Mouse (Mus musculus): ENCODE measurements around the gene Smarca4. TPM values are rescaled to one million over a fixed set of nuclear protein-coding genes. Genes with fewer than 3 reads are reported as not detected.

The Smarca4 gene
- total RNA-seq, 2 experiments from 2014 or later: 129 to 137 TPM

DNA sequence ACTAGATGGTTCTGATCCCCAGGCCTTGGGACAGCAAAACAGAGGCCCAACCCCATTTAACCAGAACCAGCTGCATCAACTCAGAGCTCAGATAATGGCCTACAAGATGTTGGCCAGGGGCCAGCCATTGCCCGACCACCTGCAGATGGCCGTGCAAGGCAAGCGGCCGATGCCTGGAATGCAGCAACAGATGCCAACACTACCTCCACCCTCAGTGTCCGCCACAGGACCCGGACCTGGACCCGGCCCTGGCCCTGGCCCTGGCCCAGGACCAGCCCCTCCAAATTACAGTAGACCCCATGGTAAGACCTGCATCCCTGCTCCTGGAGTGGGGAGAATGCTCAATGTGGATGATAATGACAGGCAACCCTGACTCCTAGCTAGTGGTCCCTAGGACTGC is 19.7 kb downstream of the Smarca4 start:
- intact Hi-C loops (cut with DNase I): no loop called here
- peak in 1 of 2 experiments; percentile 66 for DNase-seq (ENCODE audit: extremely low spot score in 1 of 2, low spot score in 2 of 2)

DNA sequence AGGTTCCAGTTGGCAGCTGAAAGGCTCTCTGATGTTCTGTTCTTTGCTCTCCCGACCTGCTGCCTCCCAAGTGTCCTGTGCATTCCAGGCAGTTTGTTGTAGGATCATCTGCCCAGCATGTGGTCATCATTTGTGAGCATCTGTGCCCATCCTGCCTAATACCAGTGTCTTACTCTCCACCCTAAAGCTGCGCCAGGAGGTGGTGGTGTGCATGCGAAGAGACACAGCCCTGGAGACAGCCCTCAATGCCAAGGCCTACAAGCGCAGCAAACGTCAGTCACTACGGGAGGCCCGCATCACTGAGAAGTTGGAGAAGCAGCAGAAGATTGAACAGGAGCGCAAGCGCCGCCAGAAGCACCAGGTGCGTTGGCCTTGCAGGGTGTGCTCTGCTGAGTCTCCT is 23.1 kb downstream of the Smarca4 start:
- DNase-seq (ENCODE audit: extremely low spot score in 1 of 2, low spot score in 2 of 2): no peak
- intact Hi-C loops (cut with DNase I): no loop called here

DNA sequence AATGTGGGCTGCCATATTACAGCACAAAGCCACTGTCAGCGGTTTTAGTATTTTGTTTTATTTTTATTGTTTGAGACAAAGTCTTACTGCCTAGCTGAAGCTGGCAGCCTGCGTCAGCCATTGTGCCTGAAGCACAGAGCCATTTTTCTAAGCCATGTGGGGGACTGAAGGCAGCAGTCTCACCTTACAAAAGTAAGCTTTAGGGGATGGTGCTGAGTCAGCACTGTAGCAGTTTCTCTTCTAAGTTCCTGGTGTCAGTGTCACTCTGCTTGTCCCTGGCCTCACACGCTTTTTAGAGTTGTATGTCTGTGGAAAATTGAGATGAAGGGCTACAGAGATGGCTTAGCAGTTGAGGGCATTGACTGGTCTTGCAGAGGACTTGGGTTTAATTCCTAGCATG is 30.4 kb downstream of the Smarca4 start:
- intact Hi-C loops (cut with DNase I): no loop called here
- DNase-seq (ENCODE audit: extremely low spot score in 1 of 2, low spot score in 2 of 2): no peak

DNA sequence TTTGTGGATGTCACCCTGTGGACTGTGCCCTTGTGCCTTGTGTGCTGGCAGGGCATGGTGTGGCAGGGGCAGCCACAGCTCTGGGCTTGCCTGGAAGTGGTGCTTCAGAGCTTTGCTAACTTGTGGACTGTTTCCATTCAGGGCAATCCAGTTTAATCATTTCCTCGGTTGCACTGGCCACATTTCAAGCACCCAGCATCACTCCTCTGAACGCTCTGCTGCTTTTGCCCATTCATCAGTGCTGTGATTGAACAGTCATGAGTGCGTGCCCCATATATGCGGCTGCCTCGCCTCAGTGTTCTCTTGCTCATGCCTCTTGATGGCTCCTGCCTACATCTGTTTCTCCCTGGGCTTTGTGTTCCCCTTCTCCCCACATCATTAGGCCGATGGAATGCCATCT is 31.8 kb downstream of the Smarca4 start:
- intact Hi-C loops (cut with DNase I): no loop called here
- DNase-seq (ENCODE audit: extremely low spot score in 1 of 2, low spot score in 2 of 2): no peak

DNA sequence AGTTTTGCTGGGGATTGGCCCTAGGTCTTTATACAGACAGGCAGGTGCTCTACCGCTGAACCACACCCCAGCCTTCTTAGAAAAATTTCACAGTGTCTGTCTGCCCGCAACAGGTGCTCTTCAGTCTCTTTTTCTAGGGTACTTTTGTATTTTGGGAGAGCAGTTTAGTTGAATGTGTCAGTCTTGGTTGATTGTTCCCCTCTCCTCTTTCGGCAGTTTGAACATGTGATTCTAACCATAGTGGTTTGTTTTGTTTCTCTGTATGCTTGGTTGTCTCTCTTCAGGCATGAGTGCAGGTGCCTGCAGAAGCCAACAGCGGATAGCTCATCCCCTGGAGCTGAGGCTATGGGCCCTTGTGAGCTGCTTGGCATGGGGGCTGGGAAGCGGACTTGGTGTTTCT is 36.3 kb downstream of the Smarca4 start:
- intact Hi-C loops (cut with DNase I): no loop called here
- DNase-seq (ENCODE audit: extremely low spot score in 1 of 2, low spot score in 2 of 2): no peak

DNA sequence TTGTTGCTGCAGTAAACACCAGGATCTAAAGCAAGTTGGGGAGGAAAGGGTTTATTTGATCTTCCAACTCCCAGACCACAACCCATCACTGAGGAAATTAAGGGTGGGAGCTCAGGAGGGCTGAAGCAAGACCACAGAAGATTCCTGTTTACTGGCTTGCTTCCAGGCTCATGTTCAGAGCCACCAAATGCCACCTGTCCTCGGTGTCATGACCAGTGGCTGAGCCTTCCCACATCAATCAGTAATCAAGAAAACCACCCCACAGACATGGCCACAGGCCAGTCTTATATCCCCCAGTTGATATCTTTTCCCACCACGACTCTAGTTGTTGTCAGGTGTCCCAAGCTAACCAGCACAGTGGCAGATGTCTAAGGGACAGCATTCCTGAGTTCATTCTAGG is 37.3 kb downstream of the Smarca4 start:
- no peak for DNase-seq (ENCODE audit: extremely low spot score in 1 of 2, low spot score in 2 of 2)
- intact Hi-C loops (cut with DNase I): no loop called here

DNA sequence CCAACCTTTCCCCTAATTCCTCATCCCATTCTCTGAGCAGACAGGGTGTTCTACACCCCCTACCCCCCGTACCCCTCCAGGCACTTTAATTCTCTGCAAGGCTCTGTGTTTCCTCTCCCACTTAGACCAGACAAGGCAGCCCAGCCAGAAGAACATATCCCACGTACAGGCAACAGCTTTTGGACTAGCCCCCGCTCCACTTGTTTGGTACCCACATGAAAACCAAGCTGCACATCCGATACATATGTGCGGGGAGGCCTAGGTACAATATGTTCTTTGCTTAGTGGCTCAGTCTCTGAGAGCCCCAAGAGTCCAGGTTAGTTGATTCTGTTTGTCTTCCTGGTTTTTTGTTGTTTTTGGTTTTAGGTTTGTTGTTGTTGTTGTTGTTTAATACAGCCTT is 46.1 kb downstream of the Smarca4 start:
- intact Hi-C loops (cut with DNase I): no loop called here
- DNase-seq (ENCODE audit: extremely low spot score in 1 of 2, low spot score in 2 of 2): no peak

DNA sequence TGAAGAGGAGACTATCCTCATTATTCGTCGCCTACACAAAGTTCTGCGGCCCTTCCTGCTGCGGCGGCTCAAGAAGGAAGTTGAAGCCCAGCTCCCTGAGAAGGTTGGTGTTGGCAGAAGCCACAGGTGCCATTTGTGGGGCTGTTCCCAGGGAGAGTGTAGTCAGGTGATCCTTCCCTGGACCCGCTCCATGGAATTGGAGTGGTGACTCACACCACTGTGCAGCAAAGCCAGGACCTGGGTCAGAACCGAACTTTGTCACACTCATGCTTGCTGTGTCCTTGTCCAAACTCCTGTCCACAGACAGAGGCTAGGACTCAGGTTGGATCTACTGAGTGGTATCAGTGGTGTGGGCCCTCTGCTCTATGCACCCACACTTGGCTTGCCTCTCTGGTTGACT is 53.0 kb downstream of the Smarca4 start:
- intact Hi-C loops (cut with DNase I): no loop called here

DNA sequence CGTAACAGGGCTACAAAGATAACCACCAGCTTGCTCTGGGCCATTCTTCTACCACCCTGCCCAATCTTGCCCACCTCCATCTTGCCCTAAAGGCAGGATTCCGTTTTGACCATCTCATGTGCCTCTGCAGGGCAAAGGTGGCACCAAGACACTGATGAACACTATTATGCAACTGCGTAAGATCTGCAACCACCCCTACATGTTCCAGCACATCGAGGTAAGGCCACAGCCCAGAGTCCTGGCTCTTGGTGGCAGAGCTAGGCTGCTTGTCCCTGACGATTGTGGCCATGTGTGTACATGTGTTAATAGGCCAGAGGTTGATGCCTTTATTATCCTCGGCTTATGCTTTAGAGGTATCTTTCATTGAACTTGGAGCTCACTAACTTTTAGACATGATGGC is 54.4 kb downstream of the Smarca4 start:
- DNase-seq (ENCODE audit: extremely low spot score in 1 of 2, low spot score in 2 of 2): no peak
- intact Hi-C loops (cut with DNase I): no loop called here

More for the DNA sequence above, 53.0 kb downstream of the Smarca4 start:
- no peak for DNase-seq (ENCODE audit: extremely low spot score in 1 of 2, low spot score in 2 of 2)

DNA sequence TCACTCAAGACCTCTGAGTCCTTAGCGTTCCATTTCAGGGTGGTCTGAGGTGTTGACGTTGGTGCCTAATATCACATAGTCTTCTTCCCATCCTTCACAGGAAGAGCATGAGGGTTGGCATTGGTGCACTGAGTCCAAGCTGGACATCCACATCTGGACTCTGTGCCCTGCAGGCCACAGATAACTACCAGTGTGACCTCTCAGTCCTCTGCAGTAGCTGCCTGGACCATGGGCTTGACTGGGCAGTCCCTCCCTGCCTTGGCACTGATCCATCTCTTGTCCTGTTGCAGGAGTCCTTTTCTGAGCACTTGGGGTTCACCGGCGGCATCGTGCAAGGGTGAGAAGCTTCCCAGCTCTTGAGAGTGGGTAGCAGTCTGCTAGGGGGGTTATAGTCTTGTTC is 55.8 kb downstream of the Smarca4 start:
- intact Hi-C loops (cut with DNase I): no loop called here
- DNase-seq (ENCODE audit: extremely low spot score in 1 of 2, low spot score in 2 of 2): no peak

DNA sequence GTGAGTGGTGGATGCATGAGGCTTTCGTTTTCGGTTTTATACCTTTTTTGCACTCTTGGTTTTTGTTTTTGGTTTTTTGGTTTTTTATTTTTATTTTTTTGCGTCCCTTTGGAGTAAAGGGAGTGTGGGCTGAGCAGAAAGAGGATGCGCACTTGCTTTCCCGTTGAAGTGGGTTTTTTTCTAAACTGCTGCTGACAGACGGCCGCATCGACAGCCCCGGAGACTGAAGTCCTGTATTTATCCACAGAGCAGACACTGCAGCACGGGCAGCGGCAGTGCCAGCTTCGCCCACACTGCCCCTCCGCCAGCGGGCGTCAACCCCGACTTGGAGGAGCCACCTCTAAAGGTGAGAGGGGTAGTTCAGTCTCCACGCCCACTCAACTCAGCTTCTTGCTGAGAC is 61.7 kb downstream of the Smarca4 start:
- intact Hi-C loops (cut with DNase I): loop anchor here (5.0 kb wide), 1 partner anchor 35 kb away; no protein-coding TSS in a partner anchor
- DNase-seq (ENCODE audit: extremely low spot score in 1 of 2, low spot score in 2 of 2): no peak

DNA sequence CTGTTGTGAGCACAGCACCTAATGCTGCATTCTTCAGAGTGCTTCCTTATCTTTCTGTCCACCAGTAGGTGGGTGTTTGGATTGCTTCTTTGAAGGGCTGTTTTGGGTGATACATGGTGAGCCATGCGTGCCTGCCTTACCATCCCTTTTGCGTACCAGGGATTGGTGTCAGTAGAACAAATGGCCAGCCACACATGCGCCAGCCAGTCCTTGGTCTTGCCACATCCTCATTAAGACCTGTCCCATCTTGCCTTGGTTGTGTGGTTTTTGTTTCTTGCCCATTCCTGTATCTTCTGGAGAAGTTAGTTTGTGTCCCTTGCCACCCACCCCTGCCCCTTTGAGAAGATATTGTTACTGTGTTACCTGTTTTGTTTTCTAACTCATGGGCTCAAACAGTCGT is 64.5 kb downstream of the Smarca4 start:
- DNase-seq (ENCODE audit: extremely low spot score in 1 of 2, low spot score in 2 of 2): no peak
- intact Hi-C loops (cut with DNase I): no loop called here

DNA sequence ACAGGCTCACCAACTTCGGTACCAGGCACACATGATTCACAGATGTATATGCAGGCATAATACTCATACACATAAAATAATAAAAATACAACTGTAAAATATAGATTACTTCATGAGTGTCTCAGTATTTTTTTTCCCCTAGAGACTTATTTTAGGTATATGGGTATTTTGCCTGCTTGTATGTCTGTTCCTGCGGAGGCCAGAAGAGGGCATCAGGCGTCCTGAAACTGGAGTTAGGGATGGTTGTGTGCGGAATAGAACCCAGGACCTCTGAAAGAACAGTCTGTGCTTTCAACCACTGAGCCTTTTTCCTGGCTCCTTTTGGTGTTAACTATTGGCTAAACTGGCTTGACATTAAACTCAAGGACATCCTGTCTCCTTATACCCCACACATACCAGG is 66.9 kb downstream of the Smarca4 start:
- intact Hi-C loops (cut with DNase I): no loop called here
- DNase-seq (ENCODE audit: extremely low spot score in 1 of 2, low spot score in 2 of 2): no peak

DNA sequence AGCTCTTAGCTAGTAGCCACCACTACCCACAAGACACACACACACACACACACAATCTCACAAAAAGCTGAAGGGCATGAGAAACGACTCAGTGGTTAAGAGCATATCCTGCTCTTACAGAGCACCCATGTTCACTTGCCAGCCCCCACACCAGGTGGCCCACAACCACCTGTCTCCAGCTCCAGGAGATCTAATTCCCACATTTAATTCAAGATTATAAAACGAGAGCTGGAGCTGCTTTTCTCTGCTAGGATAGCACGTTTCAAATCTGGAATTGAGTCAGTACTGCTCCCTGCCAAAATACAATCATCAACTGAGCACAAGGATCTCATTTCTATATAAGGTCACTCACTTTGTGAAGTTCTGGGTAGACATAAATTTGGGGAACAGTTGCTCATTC is 67.9 kb downstream of the Smarca4 start:
- intact Hi-C loops (cut with DNase I): no loop called here
- no peak for DNase-seq (ENCODE audit: extremely low spot score in 1 of 2, low spot score in 2 of 2)

DNA sequence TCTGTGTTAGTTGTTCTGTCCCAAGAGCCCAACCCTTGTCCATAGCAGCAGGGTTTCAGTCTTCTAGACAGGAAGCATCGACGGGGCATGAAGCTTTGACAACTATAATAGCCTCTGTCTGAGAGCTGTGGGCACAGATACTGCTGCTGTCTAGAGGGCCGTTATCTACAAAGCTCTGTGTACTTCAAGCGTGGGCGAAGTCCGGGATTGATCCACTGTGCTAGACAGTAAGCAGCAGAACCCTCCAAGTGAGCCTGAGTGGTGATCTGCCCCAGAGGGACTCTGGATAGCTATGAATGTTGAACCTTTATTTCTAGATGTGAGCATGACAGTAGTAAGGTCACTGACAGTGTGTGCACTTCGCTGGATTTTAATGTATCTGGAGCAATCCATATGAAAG is 72.6 kb downstream of the Smarca4 start:
- intact Hi-C loops (cut with DNase I): no loop called here

DNA sequence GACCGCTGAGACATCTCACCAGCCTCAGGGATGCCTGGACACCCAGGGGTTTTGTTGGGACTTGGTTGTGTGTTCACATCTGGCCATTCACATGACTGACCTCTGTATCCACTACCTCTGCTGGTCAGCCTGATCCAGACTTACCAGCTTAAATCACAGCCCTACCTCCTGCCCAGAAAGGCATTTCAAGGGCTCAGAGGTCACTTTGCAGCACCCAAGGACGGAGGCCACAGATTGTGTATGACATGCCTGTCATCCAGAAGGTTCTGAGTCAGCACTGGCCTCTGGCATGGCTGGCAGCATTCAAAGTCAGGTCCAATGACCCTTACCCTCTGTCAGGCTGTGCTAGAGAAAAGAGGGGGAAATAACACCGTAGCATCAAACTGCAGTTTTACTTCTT is 74.1 kb downstream of the Smarca4 start:
- intact Hi-C loops (cut with DNase I): no loop called here

More for the DNA sequence above, 72.6 kb downstream of the Smarca4 start:
- no peak for DNase-seq (ENCODE audit: extremely low spot score in 1 of 2, low spot score in 2 of 2)

DNA sequence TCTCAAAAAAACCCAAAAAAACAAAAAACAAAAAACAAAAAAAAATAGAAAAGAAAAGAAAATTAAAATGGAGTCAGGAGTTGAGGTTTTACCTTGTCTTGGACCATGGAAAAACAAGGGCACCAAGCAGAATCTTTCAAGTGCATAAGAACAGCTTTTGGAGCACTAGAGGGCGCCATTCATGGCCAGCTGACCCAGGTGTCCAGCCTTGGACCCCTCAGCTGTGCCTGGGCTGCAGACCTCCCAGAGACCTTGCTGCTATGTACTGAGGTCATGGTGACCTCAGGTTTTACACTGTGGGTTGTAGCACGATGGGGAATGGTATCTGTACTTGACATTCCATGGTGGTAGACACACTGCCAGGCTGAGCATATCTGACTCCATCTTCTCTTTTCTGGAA is 75.9 kb downstream of the Smarca4 start:
- intact Hi-C loops (cut with DNase I): no loop called here
- no peak for DNase-seq (ENCODE audit: extremely low spot score in 1 of 2, low spot score in 2 of 2)

More for the DNA sequence above, 74.1 kb downstream of the Smarca4 start:
- DNase-seq (ENCODE audit: extremely low spot score in 1 of 2, low spot score in 2 of 2): no peak

DNA sequence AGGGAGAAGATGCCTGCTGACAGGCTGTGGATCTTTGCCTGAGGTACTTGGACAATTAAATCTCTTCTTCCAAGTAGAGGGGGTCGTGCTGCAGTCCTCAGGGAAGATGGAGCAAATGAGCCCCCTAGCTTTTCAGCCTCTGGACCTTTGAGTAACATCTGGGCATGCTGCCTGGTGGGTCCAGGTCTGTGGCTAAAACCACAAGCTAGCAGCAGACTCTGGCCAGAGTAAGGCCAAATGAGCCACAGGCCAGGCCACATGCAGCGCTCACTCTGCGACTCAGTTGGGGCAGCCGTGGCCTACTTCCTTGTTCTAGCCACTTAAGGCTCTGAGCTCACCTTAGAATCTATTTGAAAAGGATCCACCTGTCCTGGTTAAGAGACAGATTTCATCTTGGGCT is 76.5 kb downstream of the Smarca4 start:
- intact Hi-C loops (cut with DNase I): no loop called here
- DNase-seq (ENCODE audit: extremely low spot score in 1 of 2, low spot score in 2 of 2): no peak

DNA sequence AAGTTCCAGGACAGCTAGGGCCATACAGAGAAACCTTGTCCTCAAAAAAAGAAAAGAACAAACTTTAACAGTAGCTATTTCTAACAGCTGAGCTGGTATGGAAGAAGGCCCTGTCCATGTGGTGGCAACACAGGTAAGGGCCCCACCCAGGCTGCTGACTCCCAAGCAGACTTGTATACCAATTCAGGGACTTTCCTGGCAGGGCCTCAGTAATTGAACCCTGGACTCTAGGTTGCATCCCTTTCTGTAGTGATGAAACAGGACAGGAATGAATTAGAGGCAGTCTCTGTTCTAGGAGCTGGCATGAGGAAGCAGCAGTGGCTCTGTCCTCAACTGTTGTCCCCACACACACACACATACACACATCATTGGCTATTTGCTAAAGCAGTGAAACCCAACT is 78.1 kb downstream of the Smarca4 start:
- DNase-seq (ENCODE audit: extremely low spot score in 1 of 2, low spot score in 2 of 2): no peak
- intact Hi-C loops (cut with DNase I): no loop called here

DNA sequence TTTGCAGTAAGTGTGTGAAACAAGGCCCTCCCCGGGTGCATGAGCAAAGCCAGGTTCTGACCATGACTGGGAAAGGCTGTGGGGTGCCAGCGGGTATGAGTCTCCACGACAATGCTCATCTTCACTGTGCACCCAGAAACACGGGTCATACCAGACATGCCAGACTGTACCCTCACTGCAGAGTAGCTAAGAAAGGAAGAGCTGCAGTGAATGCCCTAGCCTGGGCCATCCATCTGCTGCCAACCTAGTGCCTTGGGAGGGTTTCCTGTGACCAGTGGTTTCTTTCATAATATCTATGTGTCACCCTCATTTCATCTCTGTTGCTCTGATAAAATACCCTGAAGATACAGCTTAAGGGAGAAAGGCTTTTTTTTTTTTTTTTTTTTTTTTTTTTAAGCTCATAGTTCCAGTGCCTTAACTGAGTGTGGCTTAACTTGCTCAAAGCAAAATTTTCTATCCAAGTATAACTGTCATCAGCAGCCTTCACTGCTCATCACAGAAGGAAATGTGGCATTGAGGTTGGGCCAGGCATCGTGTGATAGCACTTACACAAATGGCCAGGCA is 79.3 kb downstream of the Smarca4 start:
- intact Hi-C loops (cut with DNase I): no loop called here
- DNase-seq (ENCODE audit: extremely low spot score in 1 of 2, low spot score in 2 of 2): no peak

DNA sequence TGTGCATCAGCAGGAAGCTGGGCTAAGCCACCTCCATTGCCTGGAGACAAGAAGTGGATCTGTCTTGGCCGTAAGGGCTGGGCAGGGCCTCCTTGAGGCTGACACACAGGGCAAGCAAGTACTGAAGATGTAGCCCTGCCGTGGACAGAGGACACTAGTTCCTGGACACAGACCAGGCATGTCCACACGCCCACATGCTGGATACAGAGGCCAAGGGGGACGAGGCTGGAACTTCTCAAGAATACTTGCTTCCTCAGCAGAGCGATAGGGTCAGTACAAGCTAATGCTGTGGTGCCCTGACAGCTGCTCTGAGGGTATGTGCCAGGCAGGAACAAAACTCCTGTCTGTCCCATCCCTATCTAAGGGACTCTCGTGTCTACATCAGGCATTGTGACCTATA is 81.2 kb downstream of the Smarca4 start:
- no peak for DNase-seq (ENCODE audit: extremely low spot score in 1 of 2, low spot score in 2 of 2)
- intact Hi-C loops (cut with DNase I): no loop called here
